Mouse (Mus musculus) layer of hippocampus, adult 9-10 months (tissue): ENCODE measurements at regions not wholly inside any gene's neighbourhood (a gene's known extent, or its start where the extent isn't known, plus 50 kb on each side); places are given as distances from the start of the nearest gene placed in this dataset.

ENCODE experiments used
- DNase-seq: peaks from one replicate; pipeline ENCODE4 v3.0.0; 2022; ENCODE audit warnings: low spot score

GRCm38 (mm10) chr7:142835319-142835718 is 92.1 kb upstream of the Ins2 start:
- no peak for DNase-seq

DNA sequence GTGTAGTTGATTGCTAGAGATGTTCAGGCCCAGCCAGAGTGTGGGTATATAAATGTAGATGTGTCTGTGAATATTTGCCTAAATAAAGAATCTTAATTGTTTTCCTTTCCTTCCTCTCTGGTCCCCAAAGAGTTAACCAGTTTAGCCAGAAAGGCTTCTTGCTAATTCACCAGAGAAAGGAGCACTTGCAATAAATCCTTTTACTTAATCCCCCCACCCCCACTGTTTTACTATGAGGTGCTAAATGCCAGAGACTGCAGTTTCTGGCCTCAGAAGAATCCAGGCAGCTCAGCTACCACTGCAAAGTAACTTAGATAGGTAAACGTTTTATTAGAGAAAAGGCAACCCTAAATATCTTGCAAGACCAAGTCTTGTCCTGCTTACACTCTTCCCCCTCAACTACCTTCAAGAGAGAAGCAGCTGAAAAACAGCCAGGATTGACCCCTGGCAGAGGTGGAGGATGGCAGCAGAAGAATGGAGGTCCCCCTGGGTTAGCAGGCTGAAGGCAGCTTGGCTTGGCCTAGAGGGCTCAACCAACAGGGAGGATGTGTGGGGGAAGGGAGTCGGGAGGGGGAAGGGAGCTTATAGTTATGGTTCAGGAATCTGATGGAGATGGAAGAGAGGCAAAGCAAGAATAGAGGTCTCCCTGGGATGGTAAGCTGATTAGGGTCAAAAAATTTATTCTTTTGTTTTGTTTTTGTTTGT is 87.9 kb upstream of the Ins2 start:
- DNase-seq: no peak

- DNase-seq: no peak
Measured at GRCm38 (mm10) chr7:142810711-142811110, 67.5 kb upstream of the Ins2 start.

GRCm38 (mm10) chr7:142799424-142799823 is 56.2 kb upstream of the Ins2 start:
- peak; percentile 42 for DNase-seq

- no peak for DNase-seq
Measured at GRCm38 (mm10) chr7:142794481-142794880, 51.3 kb upstream of the Ins2 start.
